In genomic region chr5:150292186-150292585, GRCm38 (mm10) we compare ENCODE assay signal across 18 mouse cellular contexts.
DNase-seq lines count a peak whose midpoint lies in the region; ATAC-seq and TF ChIP-seq lines count a peak whose summit lies in the region.
"Had no signal": no experiment of that assay in that cellular context is flagged by ENCODE, and none has a peak within 500 bp of the region (broad histone marks: within the 10 kb centered on the region; RNA-seq: fewer than 3 reads in every experiment).

No protein-coding gene starts in this region.

- intact Hi-C loops in heart, adult 2 months (cut with DNase I): loop anchor here (5.0 kb wide), 1 partner anchor 60 kb away; no protein-coding TSS in a partner anchor

- no peak overlapping the region for H3K4me2 ChIP-seq in neural tube, embryonic 11.5 days (ENCODE audit: low read depth)
- H3K4me2 ChIP-seq: liver, embryonic 15.5 days had no signal

- peaks cover 3% of the 10 kb centered on the region; the same call in 1 of the 2 replicates for H3K36me3 ChIP-seq in heart, embryonic 10.5 days
- peaks cover 5% of the 10 kb centered on the region; the same call in 1 of the 2 replicates for H3K36me3 ChIP-seq in heart, adult 2 months (ENCODE audit: control insufficient read depth, insufficient read depth, low read length)
- no peaks in the 10 kb centered on the region for H3K36me3 ChIP-seq in neural tube, embryonic 11.5 days (ENCODE audit: control insufficient read depth, insufficient read depth, low read length)
- H3K36me3 ChIP-seq: embryonic facial prominence, embryonic 10.5 days; liver, embryonic 15.5 days; midbrain, embryonic 10.5 days had no signal

- no peak for DNase-seq in heart, embryonic 10.5 days (ENCODE audit: low spot score)
- no peak for DNase-seq in heart, adult 2 months
- peak; percentile 64 for DNase-seq in kidney, postnatal 10 days
- no peak for DNase-seq in kidney, adult 9 months
- DNase-seq in neural tube, embryonic 11.5 days (ENCODE audit: low spot score): no peak
- DNase-seq in neural tube, embryonic 10.5 days (ENCODE audit: extremely low spot score, low spot score): no peak
- DNase-seq in retina, embryonic 14.5 days (ENCODE audit: low spot score): peak; percentile 10
- DNase-seq in frontal cortex, postnatal 36 days (ENCODE audit: low spot score in 2 of 2): no peak
- DNase-seq: adrenal gland, postnatal 25 days; cerebellum, adult 11-12 months; cerebellum, postnatal 25 days; heart, postnatal 4 days; lung, postnatal 14 days; thymus, postnatal 14 days had no signal

- TF ChIP-seq CTCF in heart, adult 2 months (IDR thresholded peaks at IDR 0.05): no peak

- TF ChIP-seq EP300 in heart, adult 2 months (IDR thresholded peaks at IDR 0.05; ENCODE audit: insufficient read depth, low read depth, low read length): no peak

- 0 out of 2 replicates have a peak, but pooled peaks have one; percentile 16 for ATAC-seq in neural tube, embryonic 11.5 days (ENCODE audit: insufficient read depth, low FRiP score, low TSS enrichment)

- H3K9ac ChIP-seq in heart, adult 2 months (ENCODE audit: low read depth, low read length): no peak overlapping the region
- no peak overlapping the region for H3K9ac ChIP-seq in neural tube, embryonic 11.5 days (ENCODE audit: low read length)
- H3K9ac ChIP-seq: liver, embryonic 15.5 days had no signal

- peak overlapping the region; percentile 29; the same call in 1 of the 2 replicates for H3K27ac ChIP-seq in heart, embryonic 10.5 days
- no peak overlapping the region for H3K27ac ChIP-seq in heart, adult 2 months
- H3K27ac ChIP-seq in neural tube, embryonic 11.5 days (ENCODE audit: low read depth, low read length): no peak overlapping the region
- H3K27ac ChIP-seq: embryonic facial prominence, embryonic 10.5 days; liver, embryonic 15.5 days; midbrain, embryonic 10.5 days had no signal

- no peaks in the 10 kb centered on the region; the same call in 1 of the 2 replicates for H3K79me2 ChIP-seq in heart, adult 2 months (replicated peaks; ENCODE audit: control insufficient read depth, insufficient read depth, low read length)

- no peaks in the 10 kb centered on the region for H3K9me3 ChIP-seq in heart, embryonic 10.5 days
- H3K9me3 ChIP-seq in neural tube, embryonic 11.5 days (ENCODE audit: control insufficient read depth, low read length): no peaks in the 10 kb centered on the region
- H3K9me3 ChIP-seq: embryonic facial prominence, embryonic 10.5 days; liver, embryonic 15.5 days; midbrain, embryonic 10.5 days had no signal

- peaks cover 56% of the 10 kb centered on the region for H3K4me1 ChIP-seq in heart, embryonic 10.5 days
- H3K4me1 ChIP-seq in heart, adult 2 months (ENCODE audit: control insufficient read depth, insufficient read depth, low read length): peaks cover 4% of the 10 kb centered on the region
- 0 out of 2 replicates have a peak, but pooled peaks cover 2% of the 10 kb centered on the region for H3K4me1 ChIP-seq in neural tube, embryonic 11.5 days (ENCODE audit: control insufficient read depth, insufficient read depth, low read length)
- H3K4me1 ChIP-seq: liver, embryonic 15.5 days had no signal

- no peaks in the 10 kb centered on the region for H3K27me3 ChIP-seq in heart, embryonic 10.5 days (ENCODE audit: insufficient read depth, poor library complexity, severe bottlenecking)
- no peaks in the 10 kb centered on the region for H3K27me3 ChIP-seq in heart, adult 2 months (ENCODE audit: control insufficient read depth, insufficient read depth, low read length)
- H3K27me3 ChIP-seq in neural tube, embryonic 11.5 days (ENCODE audit: control insufficient read depth, insufficient read depth, low read length): no peaks in the 10 kb centered on the region
- H3K27me3 ChIP-seq: CH12.LX; liver, embryonic 15.5 days had no signal

- no peak overlapping the region for H3K4me3 ChIP-seq in heart, embryonic 10.5 days
- H3K4me3 ChIP-seq in heart, adult 2 months: no peak overlapping the region
- H3K4me3 ChIP-seq in neural tube, embryonic 11.5 days (ENCODE audit: low read depth, low read length): no peak overlapping the region
- H3K4me3 ChIP-seq: embryonic facial prominence, embryonic 10.5 days; liver, embryonic 15.5 days; midbrain, embryonic 10.5 days had no signal

- TF ChIP-seq POLR2A in heart, adult 2 months (IDR thresholded peaks at IDR 0.05; ENCODE audit: insufficient read depth, low read depth, low read length): no peak

- 40% methylated on average over 3 of the region's 3 CpGs for WGBS in heart, embryonic 10.5 days
- WGBS in heart, adult 2 months: 69% methylated on average over 3 of the region's 3 CpGs
- 27% methylated on average over 3 of the region's 3 CpGs for WGBS in neural tube, embryonic 11.5 days

Comparison
In these comparisons a context has a peak if more than half of its experiments do, and no peak if none do; other contexts are left out.
1. DNase-seq: peak in kidney, postnatal 10 days (single experiment) and retina, embryonic 14.5 days (single experiment); none in heart, embryonic 10.5 days (single experiment), heart, adult 2 months (0 of 2), kidney, adult 9 months (single experiment), neural tube, embryonic 11.5 days (single experiment), neural tube, embryonic 10.5 days (single experiment) and frontal cortex, postnatal 36 days (0 of 2).